Comparison of ENCODE assay signal across 7 mouse cellular contexts in the genomic region with DNA sequence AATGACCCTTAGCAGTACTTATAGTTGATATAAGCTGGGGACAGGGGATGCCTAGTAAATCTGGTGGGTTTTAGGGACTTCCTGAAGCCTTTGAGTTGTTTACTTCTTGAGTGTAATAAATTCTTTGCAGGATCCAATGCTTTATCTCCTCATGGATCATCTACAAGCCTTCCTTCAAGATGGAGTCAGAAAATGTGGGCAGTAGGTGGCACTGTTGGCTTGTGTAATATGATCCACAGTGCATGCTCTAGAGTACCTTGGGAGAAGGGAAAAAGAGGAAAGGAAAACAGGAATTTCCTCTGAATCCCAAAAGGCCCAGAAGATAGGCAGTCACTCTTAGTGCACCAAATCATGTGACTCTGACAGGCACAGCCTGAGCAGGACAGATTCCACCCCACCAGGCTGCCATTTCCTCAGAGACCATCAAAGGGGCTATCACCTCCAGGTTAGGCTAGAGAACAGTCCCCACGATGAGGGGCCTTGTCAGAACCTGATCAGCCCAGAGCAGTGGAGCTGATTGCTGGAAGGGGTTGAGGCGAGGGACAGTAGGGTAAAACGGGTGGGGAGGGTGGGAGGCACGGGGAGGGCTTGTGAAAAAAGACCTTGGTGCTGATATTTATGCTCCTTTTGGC. TPM values are rescaled to one million over a fixed set of nuclear protein-coding genes. Genes with fewer than 3 reads are reported as not detected.
DNase-seq lines count a peak whose midpoint lies in the region; ATAC-seq and TF ChIP-seq lines count a peak whose summit lies in the region.

No protein-coding gene starts in this region.

- no peaks in the 10 kb centered on the region for H3K9me3 ChIP-seq in hindbrain, postnatal 0 days (ENCODE audit: low read length)
- H3K9me3 ChIP-seq in midbrain, embryonic 15.5 days, result no peaks in the 10 kb centered on the region

- ATAC-seq in hindbrain, postnatal 0 days, result peak; percentile 80
- ATAC-seq in midbrain, embryonic 15.5 days (replicated peaks), result peak; percentile 77
- no peak for ATAC-seq in inflammation-experienced regulatory T-cells, adult 6 months

- H3K4me3 ChIP-seq in hindbrain, postnatal 0 days (ENCODE audit: low read length), result no peak overlapping the region
- H3K4me3 ChIP-seq in midbrain, embryonic 15.5 days, result no peak overlapping the region

- 59% methylated on average over 4 of the region's 4 CpGs for WGBS in hindbrain, postnatal 0 days
- WGBS in midbrain, embryonic 15.5 days, result 69% methylated on average over 4 of the region's 4 CpGs

- no peak overlapping the region for H3K4me2 ChIP-seq in hindbrain, postnatal 0 days (ENCODE audit: low read depth, low read length)
- H3K4me2 ChIP-seq in midbrain, embryonic 15.5 days, result no peak overlapping the region

- no peaks in the 10 kb centered on the region for H3K4me1 ChIP-seq in hindbrain, postnatal 0 days (ENCODE audit: insufficient read depth, low read length)
- no peaks in the 10 kb centered on the region for H3K4me1 ChIP-seq in midbrain, embryonic 15.5 days

- DNase-seq in ES-CJ7 (ENCODE audit: low read depth, low spot score) (peak; percentile 85), R1 (ENCODE audit: low read depth, low spot score) (peak; percentile 83)
- DNase-seq in embryo, embryonic 10.5 days (ENCODE audit: low spot score), result peak; percentile 86
- DNase-seq in hindbrain, postnatal 0 days (ENCODE audit: low spot score), result peak; percentile 90
- DNase-seq in left cerebral cortex, adult 11 months (ENCODE audit: low spot score), result peak; percentile 54

- peak; percentile 83 for TF ChIP-seq CTCF in hindbrain, postnatal 0 days (IDR thresholded peaks at IDR 0.05; ENCODE audit: low read depth)

- no peaks in the 10 kb centered on the region for H3K36me3 ChIP-seq in hindbrain, postnatal 0 days (ENCODE audit: insufficient read depth, low read length)
- H3K36me3 ChIP-seq in midbrain, embryonic 15.5 days (replicated peaks), result no peaks in the 10 kb centered on the region

- H3K27me3 ChIP-seq in hindbrain, postnatal 0 days (ENCODE audit: insufficient read depth, low read length), result no peaks in the 10 kb centered on the region
- no peaks in the 10 kb centered on the region for H3K27me3 ChIP-seq in midbrain, embryonic 15.5 days (replicated peaks)

- H3K9ac ChIP-seq in hindbrain, postnatal 0 days (replicated peaks; ENCODE audit: low read length), result no peak overlapping the region
- H3K9ac ChIP-seq in midbrain, embryonic 15.5 days, result no peak overlapping the region

- no peak overlapping the region for H3K27ac ChIP-seq in hindbrain, postnatal 0 days
- H3K27ac ChIP-seq in midbrain, embryonic 15.5 days, result no peak overlapping the region

RNA-seq across cellular contexts. Expression of gene Cdk20, which starts 11.3 kb away (rescaled TPM):
- 31.2 and 32.6 TPM in 2 replicates for total RNA-seq in hindbrain, postnatal 0 days (2014; rRNA removed)
- 19.2 TPM in 2 replicates for polyA plus RNA-seq in hindbrain, postnatal 0 days (2015; fragmentation: Nextera tagmentation; extraction: Ambion mirVana)
- 29.7 and 29.9 TPM in 2 replicates for polyA plus RNA-seq in midbrain, embryonic 15.5 days (2015; fragmentation: Nextera tagmentation; extraction: Ambion mirVana)
- polyA plus RNA-seq in inflammation-experienced regulatory T-cells, adult 6 months (2017; shearing (Covaris generic)), result 1 to 10 TPM; 1.1 to 5.9 (median 3.5) TPM

RNA-seq across cellular contexts. Expression of gene Fam240b, which starts 54.2 kb away (rescaled TPM):
- total RNA-seq in hindbrain, postnatal 0 days (2014; rRNA removed), result not detected in 2 replicates
- 0.21 and 0.35 TPM in 2 replicates for polyA plus RNA-seq in hindbrain, postnatal 0 days (2015; fragmentation: Nextera tagmentation; extraction: Ambion mirVana)
- not detected in 2 replicates for polyA plus RNA-seq in midbrain, embryonic 15.5 days (2015; fragmentation: Nextera tagmentation; extraction: Ambion mirVana)
- polyA plus RNA-seq in inflammation-experienced regulatory T-cells, adult 6 months (2017; shearing (Covaris generic)), result not detected
